Mouse (Mus musculus) common myeloid progenitor, adult 5-6 weeks (primary cell): Measurements from ENCODE around the gene Slc44a2. TPM values are rescaled to one million over a fixed set of nuclear protein-coding genes. Genes with fewer than 3 reads are reported as not detected.

Experiments used
- ATAC-seq: replicated peaks from 2 replicates; pipeline ENCODE4 v1.8.0; 2016; ENCODE audit warnings: low read depth, mild to moderate bottlenecking, moderate TSS enrichment, inconsistent platforms; ENCODE audit not compliant: poor library complexity, severe bottlenecking
- total RNA-seq: library from RNA; stranded (forward); fragments of 200-1000, 187-1606 nt; gene quantifications from 2 replicates; pipeline ENCODE4 v1.2.3, GENCODE M21; 2017

The Slc44a2 gene
- total RNA-seq, 1 experiment from 2014 or later: 76.6 TPM

DNA sequence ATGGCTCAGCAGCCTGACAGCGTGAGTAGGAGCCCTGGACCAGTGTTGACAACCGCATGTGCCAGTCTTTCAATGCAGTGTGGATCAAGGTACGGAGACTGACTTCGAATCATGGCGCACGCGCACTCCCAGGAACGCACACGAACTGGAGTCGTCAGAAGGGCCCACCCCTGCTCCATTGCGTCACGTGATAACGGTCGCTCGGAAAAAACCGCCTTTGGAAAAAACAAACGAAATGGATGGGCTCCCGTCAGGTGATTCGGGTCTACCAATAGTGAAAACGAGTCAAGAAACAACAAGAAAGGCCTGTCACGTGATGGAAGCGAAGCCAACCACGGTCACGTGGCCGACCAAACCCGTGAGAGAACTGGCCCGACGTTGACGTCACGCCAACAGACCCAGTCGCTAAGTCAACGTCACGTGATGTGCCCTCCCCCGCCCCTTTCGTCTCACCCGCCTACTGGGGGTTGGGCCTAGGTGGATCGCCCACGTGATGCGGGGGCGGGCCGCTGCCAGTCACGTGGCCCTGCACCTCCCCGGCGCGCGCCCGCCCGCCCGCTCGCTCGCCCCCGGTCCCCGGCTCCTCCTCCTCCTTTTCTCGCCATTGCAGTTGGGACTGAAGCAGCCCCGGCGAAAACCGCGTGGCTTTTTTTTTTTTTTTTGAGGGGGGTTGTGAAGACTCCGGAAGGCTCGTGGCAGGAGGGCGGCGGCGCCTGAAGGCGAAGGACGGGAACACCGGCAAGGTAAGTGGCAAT is 47.0 kb downstream of the Slc44a2 start, which contains the start of gene Ilf3:
Ilf3 (plus strand) TSS at position 515 of the 755 bp plus-strand sequence.
- ATAC-seq: peak; percentile 80

DNA sequence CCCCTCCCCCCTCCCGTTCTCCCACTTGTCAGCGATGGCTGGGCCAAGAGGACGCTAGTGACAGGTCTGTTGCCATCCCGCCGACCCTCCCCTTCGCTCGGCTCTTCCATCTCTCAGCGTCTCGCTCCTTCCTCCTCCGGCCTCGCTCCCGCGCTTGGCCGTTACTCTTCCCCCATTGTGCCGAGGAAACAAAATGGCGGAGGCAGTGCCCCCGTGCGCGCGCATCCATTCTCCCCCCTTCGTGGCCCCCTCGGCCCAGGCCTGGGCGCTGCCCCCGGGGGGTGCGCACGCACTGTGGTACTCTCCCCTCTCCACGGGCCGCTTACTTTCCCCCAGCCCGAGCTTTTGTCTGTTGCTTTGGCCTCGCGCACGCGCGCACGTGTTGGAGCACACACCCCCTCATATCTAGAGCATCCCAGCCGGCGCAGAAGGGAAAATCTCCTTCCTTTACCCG is 47.7 kb downstream of the Slc44a2 start:
- peak; percentile 42 for ATAC-seq

DNA sequence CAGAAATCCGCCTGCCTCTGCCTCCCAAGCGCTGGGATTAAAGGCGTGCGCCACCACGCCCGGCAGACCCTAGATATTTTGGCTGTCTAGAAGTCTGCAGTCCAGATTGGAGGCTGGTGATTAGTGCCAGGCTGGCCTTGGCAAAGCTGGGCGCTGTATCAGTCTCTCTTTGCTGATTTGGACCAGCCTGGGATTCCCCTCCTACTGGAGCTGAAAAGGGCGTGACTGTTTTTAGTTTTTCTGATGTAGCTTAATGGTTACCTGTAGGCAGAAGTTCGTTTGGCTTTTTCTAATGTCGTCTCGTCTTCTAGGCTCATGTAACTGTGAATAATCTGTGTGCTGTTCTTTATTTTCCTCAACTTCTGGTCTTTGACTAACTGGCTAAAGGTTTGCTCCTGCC is 48.6 kb downstream of the Slc44a2 start:
- no peak for ATAC-seq

DNA sequence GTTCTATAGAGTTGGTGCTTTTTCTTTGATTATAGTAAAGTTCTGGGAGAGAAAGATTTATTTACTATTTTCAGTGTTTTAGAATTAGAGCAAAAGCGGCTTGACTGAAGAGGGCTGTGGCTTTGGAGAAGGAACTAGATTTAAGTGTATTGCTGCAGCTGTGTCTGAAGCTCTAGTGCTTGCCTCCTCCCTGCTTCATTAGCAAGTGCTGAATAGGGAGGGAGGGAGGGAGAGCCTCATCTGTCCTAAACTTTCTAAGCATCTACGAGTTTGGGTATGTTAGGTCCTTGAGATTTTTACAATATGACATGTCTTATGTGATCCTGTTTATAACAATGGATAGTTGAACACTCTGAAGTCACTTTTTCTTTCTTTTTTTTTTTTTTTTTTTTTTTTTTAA is 50.4 kb downstream of the Slc44a2 start:
- ATAC-seq: no peak

DNA sequence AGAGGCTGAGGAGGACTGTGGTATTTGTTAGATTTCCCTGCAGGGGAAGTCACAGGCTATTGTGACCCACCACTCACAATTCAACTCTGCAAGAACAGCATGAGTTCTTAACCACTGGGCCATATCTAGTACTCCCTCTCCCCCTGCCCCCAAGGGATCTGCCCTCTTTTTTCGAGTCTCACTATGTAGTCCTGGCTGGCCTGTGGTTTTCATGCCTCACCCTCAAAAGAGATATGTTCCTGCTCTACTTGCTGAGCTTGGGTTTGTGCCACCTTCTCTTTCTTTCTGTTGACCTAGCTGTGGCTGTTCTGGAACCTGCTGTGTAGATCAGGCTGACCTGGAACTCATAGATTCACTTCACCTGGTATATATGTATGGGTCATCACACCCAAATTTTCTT is 52.0 kb downstream of the Slc44a2 start:
- no peak for ATAC-seq

DNA sequence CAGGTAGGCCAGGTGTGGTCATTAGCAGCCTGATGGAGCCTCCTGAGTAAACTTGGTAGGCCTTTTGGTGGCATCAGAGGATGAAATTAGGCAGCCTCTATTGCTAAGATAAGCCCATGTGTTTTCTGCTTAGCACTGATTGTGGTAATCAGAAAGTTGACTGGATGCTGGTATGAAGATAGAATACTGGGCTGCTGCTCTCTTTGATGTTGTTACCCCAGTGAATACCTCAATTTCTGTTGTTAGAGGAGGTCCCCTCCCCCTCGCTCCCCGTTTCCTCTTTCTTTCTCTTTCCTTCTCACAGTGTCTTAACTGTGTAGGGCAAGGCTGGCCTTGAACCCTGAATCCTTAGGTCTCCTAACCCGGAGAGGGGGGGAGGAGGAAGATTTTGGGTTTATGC is 58.7 kb downstream of the Slc44a2 start:
- 0 out of 2 replicates have a peak, but pooled peaks have one; percentile 25 for ATAC-seq

DNA sequence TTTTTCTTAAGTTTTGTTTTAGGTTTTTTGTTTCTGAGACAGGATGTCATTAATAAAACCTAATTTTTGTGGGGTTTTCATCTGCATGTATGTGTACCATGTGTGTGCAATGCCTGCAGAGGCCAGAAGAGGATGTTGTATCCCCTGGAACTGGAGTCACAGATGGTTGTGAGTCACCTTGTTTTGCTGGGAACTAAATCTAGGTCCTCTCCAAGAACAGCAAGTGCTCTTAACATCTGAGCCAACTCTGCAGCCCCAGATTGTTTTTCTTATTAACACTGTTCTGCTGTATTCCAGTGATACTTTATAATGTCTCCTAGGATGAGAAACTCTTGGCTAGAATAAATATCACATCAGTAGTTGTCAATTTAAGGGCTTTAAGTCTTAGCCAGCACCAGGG is 60.4 kb downstream of the Slc44a2 start:
- no peak for ATAC-seq

DNA sequence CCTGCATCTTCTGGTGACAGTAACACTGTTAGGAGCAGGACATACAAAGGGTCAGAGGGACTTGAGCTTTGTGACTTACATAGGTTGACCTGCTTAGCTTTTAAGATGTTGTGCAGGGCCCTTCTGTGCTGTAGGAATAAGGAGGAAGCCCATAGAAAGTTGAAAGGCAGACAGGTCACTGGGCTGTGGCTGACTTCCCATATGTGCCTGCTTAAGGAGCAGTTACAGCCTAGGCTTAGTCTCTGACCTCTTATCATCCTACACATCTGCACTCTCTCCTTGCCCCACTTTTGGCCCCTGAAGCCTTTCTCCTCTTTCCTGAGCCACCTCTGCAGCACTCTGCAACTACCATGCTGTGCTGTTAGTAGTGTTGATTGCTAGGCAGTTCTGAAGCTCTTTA is 63.5 kb downstream of the Slc44a2 start:
- no peak for ATAC-seq

DNA sequence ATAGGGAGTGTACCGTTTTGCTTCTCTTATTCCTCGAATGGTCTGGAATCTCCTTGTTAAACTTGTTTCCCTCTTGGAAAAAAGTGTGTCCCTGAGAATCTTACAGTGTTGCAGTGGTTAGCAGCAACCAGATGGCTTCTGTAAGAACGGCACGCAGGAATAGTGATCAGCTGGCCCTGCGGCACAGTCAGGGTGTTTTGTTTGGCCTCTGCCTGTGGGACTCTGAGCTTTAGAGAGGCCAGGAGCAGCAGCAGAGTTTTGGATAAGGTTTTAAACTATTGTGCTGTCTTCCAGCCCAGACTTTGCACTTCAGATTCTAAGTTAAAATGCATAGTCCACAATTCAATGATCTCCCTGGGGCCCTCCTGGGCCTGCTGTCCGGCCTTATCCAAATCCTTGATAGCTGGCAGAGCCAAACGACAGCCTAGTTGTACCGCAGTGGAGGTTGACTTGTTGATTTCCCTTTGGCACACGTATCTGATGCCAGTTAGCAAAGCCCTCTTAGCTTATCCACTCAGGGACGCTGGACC is 72.2 kb downstream of the Slc44a2 start:
- no peak for ATAC-seq

DNA sequence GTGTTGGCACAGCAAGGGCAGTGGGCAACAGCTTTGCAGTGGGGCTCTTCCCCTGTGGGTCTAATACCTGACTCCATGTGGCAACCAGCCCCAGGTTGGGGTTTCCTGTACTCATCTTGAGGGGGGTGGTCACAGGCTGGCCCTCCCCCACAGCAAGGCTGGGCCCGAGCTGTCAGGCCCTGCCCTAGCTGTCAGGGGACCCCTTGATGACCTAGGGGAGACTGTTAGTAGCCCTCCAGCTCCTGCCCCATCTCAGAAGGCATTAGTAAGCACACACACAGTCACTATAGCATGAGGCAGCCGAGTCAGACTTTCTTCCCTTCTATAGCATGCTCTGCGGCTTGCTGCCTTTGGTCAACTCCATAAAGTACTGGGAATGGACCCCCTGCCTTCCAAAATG is 75.2 kb downstream of the Slc44a2 start:
- no peak for ATAC-seq

DNA sequence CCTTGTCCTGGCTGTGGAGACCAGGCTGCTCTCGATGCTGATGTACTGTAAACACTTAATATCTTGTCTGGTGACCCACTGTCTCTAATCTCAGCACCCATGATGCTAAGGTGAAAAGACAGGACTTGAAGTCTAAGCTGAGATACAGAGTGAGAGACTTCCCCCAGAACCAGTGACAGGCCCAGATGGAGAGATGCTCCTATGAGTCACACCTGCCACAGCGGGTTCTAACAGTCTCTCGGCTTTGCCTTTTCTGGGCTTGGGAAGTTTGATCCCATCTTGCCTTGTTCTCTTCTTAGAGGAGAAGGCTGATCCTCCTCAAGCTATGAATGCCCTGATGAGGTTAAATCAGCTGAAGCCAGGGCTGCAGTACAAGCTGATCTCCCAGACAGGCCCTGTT is 76.7 kb downstream of the Slc44a2 start:
- ATAC-seq: no peak

DNA sequence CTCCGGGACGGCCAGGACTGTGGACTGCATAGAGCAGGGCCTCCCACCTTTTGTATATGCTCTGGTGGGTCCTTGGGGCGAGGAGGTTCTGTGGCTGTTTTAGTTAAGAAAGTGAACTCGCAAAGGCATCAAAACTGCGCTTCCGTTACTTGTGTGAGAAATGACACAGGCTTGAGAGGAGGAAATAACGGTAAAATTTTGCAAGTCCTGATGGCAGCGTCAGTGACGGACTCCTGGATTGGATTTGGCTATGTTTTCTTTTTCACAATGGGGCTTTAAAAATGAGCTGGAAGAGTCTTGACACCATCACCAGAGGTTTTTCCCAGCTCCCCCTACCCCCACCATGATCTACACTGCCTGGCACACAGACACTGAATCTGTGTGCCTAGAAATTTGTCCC is 80.5 kb downstream of the Slc44a2 start:
- no peak for ATAC-seq

DNA sequence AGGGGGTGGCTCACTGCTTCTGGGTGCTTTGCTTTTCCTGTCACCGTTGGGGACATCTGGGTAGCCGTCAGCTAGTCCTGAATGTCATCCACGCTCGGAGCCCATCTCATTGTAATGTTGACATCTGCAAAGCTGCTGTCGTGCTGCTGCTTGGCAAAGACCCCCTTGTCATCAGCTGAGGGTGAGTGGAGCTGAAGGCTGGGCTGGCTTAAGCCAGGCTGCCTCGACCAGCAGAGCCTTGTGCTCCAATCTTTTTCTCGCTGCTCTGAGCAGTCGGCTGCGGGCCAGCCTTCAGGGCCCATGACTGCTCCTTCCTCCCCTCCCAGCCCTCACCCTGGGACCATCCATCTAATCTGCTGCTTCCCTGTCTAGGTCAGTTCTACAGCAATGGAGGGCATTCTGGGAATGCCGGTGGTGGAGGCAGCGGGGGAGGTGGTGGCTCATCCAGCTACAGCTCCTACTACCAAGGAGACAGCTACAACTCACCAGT is 82.3 kb downstream of the Slc44a2 start:
- no peak for ATAC-seq

DNA sequence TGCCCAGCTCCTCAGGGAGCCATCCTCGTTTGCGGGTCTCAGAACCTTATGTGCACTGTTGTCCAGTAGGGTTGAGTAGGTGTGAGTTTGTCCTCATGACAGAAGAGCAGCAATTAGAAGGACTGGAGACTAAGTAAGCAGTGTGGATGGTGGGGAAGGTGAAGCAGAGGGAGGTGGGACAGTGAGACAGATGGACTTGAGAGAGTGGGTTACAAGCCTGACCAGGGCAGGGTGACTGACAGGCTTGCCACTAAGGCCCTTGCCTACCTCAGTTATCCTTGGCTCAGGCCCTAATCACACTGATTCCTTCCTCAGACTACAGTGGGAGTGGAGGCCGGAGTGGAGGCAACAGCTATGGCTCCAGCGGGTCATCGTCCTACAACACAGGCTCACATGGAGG is 83.2 kb downstream of the Slc44a2 start:
- no peak for ATAC-seq

Other genes starting within 250 kb of the Slc44a2 start
- gene Gm49373, start 247.6 kb upstream of the Slc44a2 start, total RNA-seq: not detected in 2 replicates
- 48.3 and 54.3 TPM in 2 replicates for gene Fdx1l, start 247.1 kb upstream of the Slc44a2 start, total RNA-seq
- 4.4 and 8.4 TPM in 2 replicates for gene Gm38431, start 228.7 kb upstream of the Slc44a2 start, total RNA-seq
- 30.2 and 38.9 TPM in 2 replicates for gene Raver1, start 228.7 kb upstream of the Slc44a2 start, total RNA-seq
- 11.8 and 13.8 TPM in 2 replicates for gene Tyk2, start 189.5 kb upstream of the Slc44a2 start, total RNA-seq
- 348 and 349 TPM in 2 replicates for gene Cdc37, start 170.7 kb upstream of the Slc44a2 start, total RNA-seq
- gene Pde4a, start 155.0 kb upstream of the Slc44a2 start, total RNA-seq: 5.4 and 10.9 TPM in 2 replicates
- gene Keap1, start 81.3 kb upstream of the Slc44a2 start, total RNA-seq: 35.4 and 38.3 TPM in 2 replicates
- 0.09 TPM in 1 of 2 replicates, not detected in the other for gene S1pr5, start 72.3 kb upstream of the Slc44a2 start, total RNA-seq
- 6.1 and 14.8 TPM in 2 replicates for gene Atg4d, start 55.4 kb upstream of the Slc44a2 start, total RNA-seq
- gene Kri1, start 32.7 kb upstream of the Slc44a2 start, total RNA-seq: 55.2 and 64.0 TPM in 2 replicates
- gene Cdkn2d, start 29.3 kb upstream of the Slc44a2 start, total RNA-seq: 8.4 and 25.3 TPM in 2 replicates
- 0.37 and 2.5 TPM in 2 replicates for gene Ap1m2, start 8.4 kb upstream of the Slc44a2 start, total RNA-seq
- gene Ilf3, start 47.2 kb downstream of the Slc44a2 start, total RNA-seq: 73.7 and 95.9 TPM in 2 replicates
- 22.5 and 25.5 TPM in 2 replicates for gene Qtrt1, start 91.1 kb downstream of the Slc44a2 start, total RNA-seq
- 53.9 and 65.9 TPM in 2 replicates for gene Dnm2, start 104.2 kb downstream of the Slc44a2 start, total RNA-seq
- gene Tmed1, start 189.6 kb downstream of the Slc44a2 start, total RNA-seq: 13.8 and 17.1 TPM in 2 replicates
- 0.39 and 2.6 TPM in 2 replicates for gene AB124611, start 205.5 kb downstream of the Slc44a2 start, total RNA-seq
- 26.4 and 50.2 TPM in 2 replicates for gene Carm1, start 226.2 kb downstream of the Slc44a2 start, total RNA-seq